Mouse (Mus musculus) left cerebral cortex, postnatal 14 days (tissue): Measurements from ENCODE around the gene Apbb1ip. TPM values are rescaled to one million over a fixed set of nuclear protein-coding genes. Genes with fewer than 3 reads are reported as not detected.

Source experiments
- DNase-seq, 2 experiments: peaks; one replicate each; pipeline ENCODE4 v3.0.0; 2021 to 2022; ENCODE audit warnings: low spot score in 2 of 2, mixed read lengths in 1 of 2
- intact Hi-C: fragments of 180-260 bp; cut with DNase I; formaldehyde crosslinking; loops from one replicate; pipeline ENCODE4 v1.15.1; 2025
- total RNA-seq, 2 experiments: library from RNA; stranded (reverse); gene quantifications; 2 replicates each; pipeline ENCODE4 v1.2.3; 2021

Apbb1ip gene
- total RNA-seq, 2 experiments from 2014 or later = 7.8 to 8.2 TPM

DNA sequence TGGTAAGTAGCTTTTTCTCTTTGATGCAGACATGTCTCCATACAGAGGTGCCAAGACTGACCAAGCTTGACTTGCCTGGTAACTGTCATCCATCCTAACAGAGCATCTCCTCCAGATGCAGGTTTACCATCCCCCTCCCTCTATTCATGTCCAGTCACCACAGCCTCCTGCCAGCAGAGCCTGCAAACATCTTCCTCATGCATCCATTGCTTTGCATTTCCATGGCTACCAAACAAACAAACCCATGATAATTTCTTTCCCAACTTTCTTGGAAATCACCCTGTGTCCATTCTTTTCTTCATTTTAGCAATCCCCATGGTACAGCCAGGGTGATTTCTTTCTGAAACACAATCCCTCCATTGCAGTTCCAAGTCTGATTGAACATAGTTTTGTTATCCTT, 2.6 kb upstream of the Apbb1ip start:
- DNase-seq = no peak
- intact Hi-C loops = no loop called here

GRCm38 (mm10) chr2:22774181-22774751, 372 bp downstream of the Apbb1ip start:
- intact Hi-C loops = no loop called here
- peak; percentile 37 to 69 for DNase-seq

GRCm38 (mm10) chr2:22775213-22775612, 1.3 kb downstream of the Apbb1ip start:
- DNase-seq = no peak
- intact Hi-C loops = no loop called here

GRCm38 (mm10) chr2:22775681-22776080, 1.8 kb downstream of the Apbb1ip start:
- intact Hi-C loops = no loop called here
- no peak for DNase-seq

- intact Hi-C loops = no loop called here
- no peak for DNase-seq
Observed at GRCm38 (mm10) chr2:22776568-22777230, 2.8 kb downstream of the Apbb1ip start.

DNA sequence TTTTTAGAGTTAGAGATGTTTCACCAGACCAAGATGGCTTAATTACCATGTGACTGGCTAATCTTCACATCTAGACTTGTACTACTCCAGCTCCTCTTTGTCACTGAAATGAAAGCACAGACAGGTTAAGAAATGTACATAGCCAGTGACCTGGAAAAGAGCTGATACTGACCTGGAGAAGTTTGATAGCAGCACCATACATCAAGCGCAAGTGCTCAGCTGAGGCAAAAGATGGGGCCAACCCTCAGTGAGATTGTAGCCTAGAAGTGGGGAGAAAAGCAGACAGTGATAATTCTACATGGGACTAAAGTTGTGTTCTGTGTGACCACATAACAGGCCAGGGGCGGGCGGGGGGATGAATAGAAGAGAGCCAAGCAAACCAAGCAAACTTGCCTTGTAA, 3.9 kb downstream of the Apbb1ip start:
- DNase-seq = no peak
- intact Hi-C loops = no loop called here

GRCm38 (mm10) chr2:22780884-22781283, 7.0 kb downstream of the Apbb1ip start:
- intact Hi-C loops = no loop called here
- no peak for DNase-seq

- DNase-seq = no peak
- intact Hi-C loops = no loop called here
Observed at GRCm38 (mm10) chr2:22781387-22782009, 7.6 kb downstream of the Apbb1ip start.

- intact Hi-C loops = no loop called here
Observed at GRCm38 (mm10) chr2:22782057-22782456, 8.2 kb downstream of the Apbb1ip start.

DNA sequence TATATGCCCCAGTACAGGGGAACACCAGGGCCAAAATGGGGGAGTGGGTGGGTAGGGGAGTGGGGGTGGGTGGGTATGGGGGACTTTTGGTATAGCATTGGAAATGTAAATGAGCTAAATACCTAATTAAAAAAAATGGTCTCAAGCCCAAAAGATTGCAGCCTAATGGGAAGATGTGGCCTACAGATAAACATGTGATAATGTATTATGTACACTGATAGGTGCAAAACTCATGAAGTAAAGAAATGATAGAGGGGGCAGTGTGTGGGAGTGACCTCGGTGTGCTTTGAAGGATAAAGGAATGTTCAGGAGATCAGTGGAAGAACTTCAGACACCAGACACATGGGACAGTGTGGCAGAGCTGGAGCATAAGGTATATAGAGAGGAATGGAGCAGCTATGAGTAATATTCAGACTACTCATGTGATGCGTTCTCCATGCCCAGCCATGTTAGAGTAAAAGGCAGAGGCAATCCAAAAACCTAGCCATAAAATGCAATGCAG, 9.3 kb downstream of the Apbb1ip start:
- no peak for DNase-seq
- intact Hi-C loops = no loop called here

More at GRCm38 (mm10) chr2:22782057-22782456, 8.2 kb downstream of the Apbb1ip start:
- DNase-seq = no peak

- intact Hi-C loops = no loop called here
- DNase-seq = no peak
Observed at GRCm38 (mm10) chr2:22784186-22784585, 10.3 kb downstream of the Apbb1ip start.

GRCm38 (mm10) chr2:22784771-22785170, 10.9 kb downstream of the Apbb1ip start:
- intact Hi-C loops = no loop called here

GRCm38 (mm10) chr2:22788658-22789057, 14.8 kb downstream of the Apbb1ip start:
- intact Hi-C loops = no loop called here
- DNase-seq = no peak

More at GRCm38 (mm10) chr2:22784771-22785170, 10.9 kb downstream of the Apbb1ip start:
- no peak for DNase-seq

GRCm38 (mm10) chr2:22789576-22789975, 15.7 kb downstream of the Apbb1ip start:
- no peak for DNase-seq
- intact Hi-C loops = no loop called here

- intact Hi-C loops = no loop called here
- DNase-seq = peak; percentile 13 to 20
Observed at GRCm38 (mm10) chr2:22790435-22790834, 16.5 kb downstream of the Apbb1ip start.

GRCm38 (mm10) chr2:22795087-22795486, 21.2 kb downstream of the Apbb1ip start:
- intact Hi-C loops = no loop called here
- no peak for DNase-seq

GRCm38 (mm10) chr2:22796487-22796886, 22.6 kb downstream of the Apbb1ip start:
- intact Hi-C loops = no loop called here
- no peak for DNase-seq

DNA sequence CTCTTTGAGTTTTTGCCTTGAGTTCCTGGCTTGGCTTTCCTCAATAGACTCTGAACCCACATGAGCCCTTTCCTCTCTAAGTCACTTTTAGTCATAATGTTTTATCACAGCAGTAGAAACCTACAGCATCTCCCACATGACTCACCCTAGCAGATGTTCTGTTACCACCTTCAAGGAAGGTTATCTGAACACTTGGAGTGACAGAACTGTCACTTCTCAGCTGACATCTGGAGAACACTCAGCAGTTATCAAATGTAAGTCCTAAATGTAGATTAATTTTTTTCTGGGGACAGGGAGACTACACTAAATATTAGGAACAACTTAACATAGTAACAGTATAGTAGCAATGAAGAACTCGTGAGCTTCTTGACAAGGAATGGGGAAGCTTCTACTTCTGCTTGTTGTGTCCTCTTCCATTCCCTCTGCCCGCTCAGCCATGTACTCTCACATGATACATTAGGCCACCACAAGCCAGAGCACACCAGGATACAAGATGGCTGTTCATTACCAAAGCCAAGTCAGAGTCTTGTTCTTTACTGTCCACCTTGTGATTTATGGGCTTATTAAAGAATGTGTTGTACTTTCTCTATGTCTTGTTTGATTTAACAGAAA, 25.6 kb downstream of the Apbb1ip start:
- peak in 1 of 2 experiments; percentile 18 for DNase-seq

DNA sequence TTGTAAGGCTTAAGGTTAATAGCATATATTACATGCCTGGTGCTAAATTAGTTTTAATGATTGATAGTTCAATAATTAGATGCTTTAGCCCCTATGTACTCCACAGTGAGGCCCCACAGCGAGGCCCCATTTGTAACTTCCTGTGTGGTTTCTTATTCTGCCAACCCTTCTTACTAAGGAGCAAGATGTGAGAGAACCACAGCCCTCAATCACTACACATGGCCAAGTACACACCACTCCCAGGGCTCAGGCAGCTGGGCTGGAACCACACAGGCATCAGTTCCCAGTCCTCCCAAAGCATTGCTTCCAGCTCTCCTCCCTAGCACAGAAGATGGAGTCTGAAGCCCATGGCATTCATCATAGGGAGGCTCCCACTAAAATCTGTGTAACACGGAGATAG, 31.7 kb downstream of the Apbb1ip start:
- DNase-seq = no peak
- intact Hi-C loops = no loop called here

More for the DNA sequence above, 25.6 kb downstream of the Apbb1ip start:
- intact Hi-C loops = no loop called here

DNA sequence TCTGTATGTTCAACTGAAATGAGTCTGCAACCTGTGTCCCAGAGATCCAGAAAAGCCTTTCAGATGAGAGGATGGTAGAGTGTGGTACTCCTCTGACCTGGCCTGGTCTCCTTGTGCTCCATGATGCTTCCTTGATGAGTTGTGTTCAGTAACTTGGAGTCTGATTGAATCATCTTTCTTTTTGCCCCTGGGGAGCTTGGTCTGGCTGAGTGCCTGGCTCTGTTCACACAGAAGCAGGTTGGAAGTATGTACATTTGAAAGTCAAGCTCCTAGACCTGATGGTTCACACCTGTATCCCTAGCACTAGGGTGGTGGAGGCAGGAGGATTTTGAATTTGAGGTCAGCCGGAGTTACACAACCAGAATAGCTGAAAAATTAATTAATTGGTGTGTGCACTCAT, 32.7 kb downstream of the Apbb1ip start:
- DNase-seq = no peak
- intact Hi-C loops = no loop called here
